Mouse (Mus musculus) inflammation-experienced regulatory T-cells (primary cell): Measurements from ENCODE around the gene A530064D06Rik. TPM values are rescaled to one million over a fixed set of nuclear protein-coding genes. Genes with fewer than 3 reads are reported as not detected.

Experiments used
- polyA plus RNA-seq, 2 experiments: library from polyadenylated mRNA; unstranded; fragments of 100-300 nt; shearing (Covaris generic); gene quantifications; one replicate each; pipeline ENCODE4 v1.2.1; 2017

A530064D06Rik gene
- 1 to 10 TPM in 1 of 2 experiments, under 1 TPM in 1; 0.74 to 2.2 TPM for polyA plus RNA-seq

DNA sequence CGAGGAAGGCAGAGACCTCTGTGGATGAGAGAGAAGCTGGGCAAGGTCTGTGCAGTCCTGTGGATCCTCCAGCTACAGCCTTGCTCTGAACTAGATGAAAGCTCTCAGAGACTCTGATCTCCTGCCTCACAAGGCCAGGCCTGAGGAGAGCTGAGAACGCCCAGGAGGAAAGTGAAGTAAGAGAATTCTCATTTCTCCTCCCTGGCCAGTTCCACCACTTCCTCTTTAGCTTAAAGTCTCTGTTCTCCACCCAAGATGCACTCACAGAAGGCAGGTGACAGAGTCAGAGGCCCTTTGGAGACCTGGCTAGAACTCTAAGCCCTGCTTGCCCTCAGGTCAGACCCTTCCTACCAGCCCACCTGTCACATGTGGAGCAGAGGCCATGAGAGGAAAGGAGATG is at the start of gene A530064D06Rik:
TSS of gene A530064D06Rik (minus strand) at position 173 of the 400 bp plus-strand sequence.

DNA sequence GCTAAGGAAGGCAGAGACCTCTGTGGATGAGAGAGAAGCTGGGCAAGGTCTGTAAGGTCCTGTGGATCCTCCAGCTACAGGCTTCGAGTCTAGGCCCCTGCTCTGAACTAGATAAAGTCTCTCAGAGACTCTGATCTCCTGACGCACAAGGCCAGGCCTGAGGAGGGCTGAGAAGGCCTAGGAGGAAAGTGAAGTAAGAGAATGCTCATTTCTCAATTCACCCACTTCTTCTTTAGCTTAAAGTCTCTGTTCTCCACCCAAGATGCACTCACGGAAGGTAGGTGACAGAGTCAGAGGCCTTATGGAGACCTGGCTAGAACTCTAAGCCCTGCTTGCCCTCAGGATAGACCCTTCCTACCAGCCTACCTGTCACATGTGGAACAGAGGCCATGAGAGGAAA is 21.0 kb downstream of the A530064D06Rik start, which contains the start of gene 9830107B12Rik:
TSS of gene 9830107B12Rik (minus strand) at position 149 of the 400 bp plus-strand sequence.

Other genes starting within 250 kb of the A530064D06Rik start
- 10 to 100 TPM; 18.6 to 36.5 TPM for gene Foxp4, start 242.6 kb downstream of the A530064D06Rik start, polyA plus RNA-seq
- gene 1700122O11Rik, start 129.0 kb downstream of the A530064D06Rik start, polyA plus RNA-seq, result not detected
- gene 1700067P10Rik, start 78.0 kb downstream of the A530064D06Rik start, polyA plus RNA-seq, result 1 to 10 TPM in 1 of 2 experiments, not detected in 1; 1.7 TPM
- under 1 TPM; 0.23 to 0.32 TPM for gene 9830107B12Rik, start 21.0 kb downstream of the A530064D06Rik start, polyA plus RNA-seq
- gene Trem1, start 65.5 kb upstream of the A530064D06Rik start, polyA plus RNA-seq, result under 1 TPM; 0.07 to 0.64 TPM
- gene Trem3, start 80.5 kb upstream of the A530064D06Rik start, polyA plus RNA-seq, result not detected
- 1 to 10 TPM in 1 of 2 experiments, under 1 TPM in 1; 0.43 to 6.5 TPM for gene Treml4, start 97.0 kb upstream of the A530064D06Rik start, polyA plus RNA-seq
- gene Treml2, start 132.2 kb upstream of the A530064D06Rik start, polyA plus RNA-seq, result 10 to 100 TPM; 16.9 to 21.4 TPM
- gene B430306N03Rik, start 148.9 kb upstream of the A530064D06Rik start, polyA plus RNA-seq, result 10 to 100 TPM in 1 of 2 experiments, 1 to 10 TPM in 1; 2.7 to 11.0 TPM
- gene Trem2, start 179.1 kb upstream of the A530064D06Rik start, polyA plus RNA-seq, result not detected
- gene Treml1, start 192.6 kb upstream of the A530064D06Rik start, polyA plus RNA-seq, result 1 to 10 TPM in 1 of 2 experiments, under 1 TPM in 1; 0.25 to 1.2 TPM
- 1 to 10 TPM; 5.1 to 5.5 TPM for gene Nfya, start 242.6 kb upstream of the A530064D06Rik start, polyA plus RNA-seq
- 10 to 100 TPM; 70.0 to 82.8 TPM for gene Oard1, start 242.7 kb upstream of the A530064D06Rik start, polyA plus RNA-seq